In genomic region chr17:8749426-8749825, GRCm38 (mm10) we compare ENCODE assay signal across 26 mouse cellular contexts.
"Had no signal": no experiment of that assay in that cellular context is flagged by ENCODE, and none has a peak within 500 bp of the region (broad histone marks: within the 10 kb centered on the region; RNA-seq: fewer than 3 reads in every experiment).

No protein-coding gene starts in this region.

- H3K27me3 ChIP-seq: hindbrain, embryonic 13.5 days; hindbrain, embryonic 15.5 days; limb, embryonic 13.5 days; limb, embryonic 15.5 days had no signal

- ATAC-seq: hindbrain, postnatal 0 days; intestine, embryonic 16.5 days; liver, embryonic 12.5 days had no signal

- H3K27ac ChIP-seq: gastrocnemius, adult 2 months; heart, adult 2 months; heart, embryonic 13.5 days; heart, embryonic 15.5 days; hindbrain, embryonic 13.5 days; hindbrain, embryonic 15.5 days; hindbrain, postnatal 0 days; limb, embryonic 13.5 days; limb, embryonic 15.5 days; liver, embryonic 12.5 days; liver, embryonic 14.5 days had no signal

- DNase-seq: gastrocnemius, adult 2 months; gastrocnemius, postnatal 10 days; gastrocnemius, postnatal 25 days; heart, adult 11 months; heart, adult 2 months; heart, postnatal 14 days; heart, postnatal 36 days; kidney, adult 18-20 months; kidney, adult 8-10 months; kidney, postnatal 10 days; kidney, postnatal 25 days; kidney, postnatal 4 days; layer of hippocampus, adult 9-11 months; layer of hippocampus, postnatal 36 days; left cerebral cortex, postnatal 4 days had no signal

- H3K4me1 ChIP-seq: heart, embryonic 13.5 days; heart, embryonic 15.5 days; hindbrain, embryonic 13.5 days; hindbrain, embryonic 15.5 days; limb, embryonic 13.5 days; limb, embryonic 15.5 days; liver, embryonic 12.5 days had no signal

- H3K9me3 ChIP-seq: heart, embryonic 13.5 days; heart, embryonic 15.5 days; hindbrain, embryonic 13.5 days; hindbrain, embryonic 15.5 days; limb, embryonic 13.5 days; limb, embryonic 15.5 days; liver, embryonic 12.5 days had no signal

- H3K9ac ChIP-seq: heart, embryonic 13.5 days; heart, embryonic 15.5 days; hindbrain, embryonic 13.5 days; hindbrain, embryonic 15.5 days; limb, embryonic 13.5 days; limb, embryonic 15.5 days; liver, embryonic 12.5 days; liver, embryonic 14.5 days had no signal

- H3K36me3 ChIP-seq: heart, embryonic 13.5 days; heart, embryonic 15.5 days; hindbrain, embryonic 13.5 days; hindbrain, embryonic 15.5 days; limb, embryonic 13.5 days; limb, embryonic 15.5 days; liver, embryonic 12.5 days had no signal

- H3K4me2 ChIP-seq: heart, embryonic 11.5 days; heart, embryonic 13.5 days; heart, embryonic 15.5 days; hindbrain, embryonic 13.5 days; hindbrain, embryonic 15.5 days; limb, embryonic 13.5 days; limb, embryonic 15.5 days; liver, embryonic 12.5 days had no signal

- H3K4me3 ChIP-seq: gastrocnemius, adult 2 months; heart, adult 2 months; heart, embryonic 13.5 days; heart, embryonic 15.5 days; hindbrain, embryonic 13.5 days; hindbrain, embryonic 15.5 days; limb, embryonic 13.5 days; limb, embryonic 15.5 days; liver, embryonic 12.5 days had no signal
